Mouse (Mus musculus): ENCODE data around the gene Fancc.

DNA sequence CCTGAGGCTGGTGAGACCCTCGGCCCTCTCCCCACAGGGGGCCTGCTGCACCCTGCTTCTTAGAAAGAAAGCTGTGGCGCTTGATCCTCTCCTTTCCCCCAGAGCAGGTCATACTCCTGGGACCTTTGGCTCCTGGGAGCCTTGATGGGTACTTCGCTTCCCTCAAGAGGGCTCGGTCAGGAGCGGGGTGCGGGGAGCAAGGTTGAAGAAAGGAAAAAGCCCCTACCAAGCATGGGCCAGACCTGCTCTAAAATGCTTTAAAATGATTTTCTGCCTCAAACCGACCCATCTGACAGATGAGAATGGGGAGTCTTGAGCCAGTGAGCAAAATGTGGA, 9.4 kb downstream of the Fancc start:
- TF ChIP-seq CTCF (IDR thresholded peaks at IDR 0.05; ENCODE audit: low read depth): no peak
- no peak for TF ChIP-seq EP300 (IDR thresholded peaks at IDR 0.05; ENCODE audit: low read depth)
